Mouse (Mus musculus) gastrocnemius, postnatal 4 days (tissue): Measurements from ENCODE around the gene Pgk1. TPM values are rescaled to one million over a fixed set of nuclear protein-coding genes. Genes with fewer than 3 reads are reported as not detected.
A peak's percentile ranks its signal among the peaks of the same experiment; 100 is the strongest.

Experiments used
- DNase-seq, 2 experiments: peaks; one replicate each; pipeline ENCODE4 v3.0.0; 2021 to 2022; ENCODE audit warnings: low spot score in 2 of 2, mixed read lengths in 2 of 2
- total RNA-seq, 2 experiments: library from RNA; stranded (reverse); gene quantifications; 2 replicates each; pipeline ENCODE4 v1.2.3; 2021

Gene Pgk1
- total RNA-seq, 2 experiments from 2014 or later = 561 to 647 TPM

GRCm38 (mm10) chrX:106209100-106209499, 22.2 kb downstream of the Pgk1 start:
- DNase-seq = no peak

DNA sequence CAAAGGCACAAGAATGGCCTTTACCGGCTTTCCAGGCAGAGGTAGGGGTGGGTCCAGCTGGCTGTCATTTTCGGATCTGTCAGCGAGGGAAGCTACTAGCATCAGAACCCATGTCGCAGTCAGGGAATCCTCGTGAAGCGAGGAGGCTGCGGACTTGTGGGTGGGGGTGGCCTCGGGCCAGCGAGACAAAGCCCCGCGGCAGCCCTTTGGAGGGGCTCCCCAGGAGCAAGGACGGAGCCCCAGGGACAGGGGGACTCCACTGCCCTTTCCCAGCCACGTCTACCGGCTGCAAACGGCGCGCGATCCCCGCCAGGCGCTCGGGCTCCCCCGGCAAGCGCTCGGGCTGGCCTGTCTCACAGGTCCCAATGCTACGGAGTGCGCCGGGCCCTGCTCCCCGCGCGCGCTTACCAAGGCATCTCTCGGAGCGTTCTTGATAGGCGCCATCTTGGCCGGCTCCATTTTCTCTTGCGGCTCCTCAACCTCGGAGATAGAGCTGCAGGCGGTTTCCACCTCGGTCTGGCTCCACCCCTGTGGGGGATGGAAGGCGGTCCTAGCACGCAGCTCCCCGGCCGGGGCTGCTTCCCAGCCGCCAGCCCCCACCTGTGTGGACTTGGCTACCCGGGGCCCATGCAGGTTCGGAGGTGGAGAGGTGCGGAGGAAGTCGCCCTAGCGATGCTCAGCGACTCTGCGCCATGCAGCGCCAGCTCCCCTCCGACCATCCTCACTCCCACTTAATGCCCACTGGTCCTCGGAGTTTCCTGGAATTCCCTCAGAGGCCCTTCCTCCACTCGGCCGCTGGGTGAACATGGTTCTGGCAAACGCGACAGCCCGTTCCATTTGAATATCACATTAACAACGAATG, 32.5 kb downstream of the Pgk1 start:
- peak; percentile 33 to 69 for DNase-seq

DNA sequence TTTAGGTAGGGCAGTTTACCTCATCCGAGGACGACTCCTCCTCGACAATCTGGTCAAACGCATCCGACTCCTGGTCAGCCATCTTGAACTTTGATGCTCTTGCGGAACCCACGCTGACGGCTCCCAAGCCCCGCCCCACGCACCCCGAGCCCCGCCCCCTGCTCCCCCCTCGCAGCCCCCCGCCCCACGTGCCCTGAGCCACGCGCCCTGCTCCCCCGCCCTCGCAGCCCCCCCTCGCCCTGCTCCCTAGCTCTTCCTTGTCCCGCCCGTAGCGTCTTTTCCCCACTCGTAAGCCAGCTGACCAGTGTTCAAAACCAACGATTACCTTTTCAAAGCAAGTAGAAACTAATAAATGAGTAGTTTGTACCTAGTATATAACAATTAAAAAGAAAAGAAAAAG, 34.2 kb downstream of the Pgk1 start, which contains the start of gene Taf9b:
Taf9b (minus strand) TSS at position 101 of the 400 bp plus-strand sequence.
- DNase-seq = no peak

Other genes starting within 250 kb of the Pgk1 start
- 10 to 100 TPM; 36.7 to 37.3 TPM for gene Magt1, start 175.2 kb upstream of the Pgk1 start, total RNA-seq
- gene Cox7b, start 171.4 kb upstream of the Pgk1 start, total RNA-seq = 100 to 1,000 TPM; 568 to 633 TPM
- gene Atp7a, start 159.8 kb upstream of the Pgk1 start, total RNA-seq = 10 to 100 TPM; 24.9 to 25.9 TPM
- gene Tlr13, start 43.9 kb upstream of the Pgk1 start, total RNA-seq = 1 to 10 TPM; 1.8 to 1.9 TPM
- gene Taf9b, start 34.1 kb downstream of the Pgk1 start, total RNA-seq = 1 to 10 TPM; 7.7 to 7.8 TPM
- gene Fnd3c2, start 68.3 kb downstream of the Pgk1 start, total RNA-seq = 1 to 10 TPM in 1 of 2 experiments, not detected in 1; 4.9 TPM